Mouse (Mus musculus): ENCODE data around the gene Smok3a. TPM values are rescaled to one million over a fixed set of nuclear protein-coding genes. Genes with fewer than 3 reads are reported as not detected.

Gene Smok3a
- polyA plus RNA-seq, 3 experiments from 2014 or later = not detected

Other genes with a start within 250 kb of the Smok3a start
- 10 to 100 TPM in 1 of 3 experiments, 1 to 10 TPM in 2; 6.0 to 10.9 (median 6.5) TPM for gene Ppp1r35, start 242.4 kb upstream of the Smok3a start, polyA plus RNA-seq (2017; shearing (Covaris generic))
- gene Mepce, start 233.6 kb upstream of the Smok3a start, polyA plus RNA-seq (2017; shearing (Covaris generic)) = 10 to 100 TPM; 13.1 to 32.7 (median 29.8) TPM
- 10 to 100 TPM in 2 of 3 experiments, 1 to 10 TPM in 1; 4.7 to 12.0 (median 11.0) TPM for gene Zcwpw1, start 233.5 kb upstream of the Smok3a start, polyA plus RNA-seq (2017; shearing (Covaris generic))
- gene Pilra, start 185.0 kb upstream of the Smok3a start, polyA plus RNA-seq (2017; shearing (Covaris generic)) = under 1 TPM in 2 of 3 experiments, not detected in 1; 0.19 to 0.79 TPM
- gene Pilrb1, start 163.2 kb upstream of the Smok3a start, polyA plus RNA-seq (2017; shearing (Covaris generic)) = under 1 TPM in 1 of 3 experiments, not detected in 2; 0.38 TPM
- not detected for gene Pilrb2, start 149.4 kb upstream of the Smok3a start, polyA plus RNA-seq (2017; shearing (Covaris generic))
- gene Cyp3a13, start 99.6 kb upstream of the Smok3a start, polyA plus RNA-seq (2017; shearing (Covaris generic)) = not detected
- gene Gjc3, start 58.2 kb upstream of the Smok3a start, polyA plus RNA-seq (2017; shearing (Covaris generic)) = not detected
- not detected for gene Azgp1, start 39.7 kb upstream of the Smok3a start, polyA plus RNA-seq (2017; shearing (Covaris generic))
- gene Smok3b, start 168 bp downstream of the Smok3a start, polyA plus RNA-seq (2017; shearing (Covaris generic)) = not detected
- gene Smok3c, start 31.9 kb downstream of the Smok3a start, polyA plus RNA-seq (2017; shearing (Covaris generic)) = not detected
- 10 to 100 TPM in 2 of 3 experiments, 1 to 10 TPM in 1; 9.7 to 11.1 (median 11.0) TPM for gene Zkscan1, start 63.8 kb downstream of the Smok3a start, polyA plus RNA-seq (2017; shearing (Covaris generic))
- 10 to 100 TPM; 18.6 to 21.0 (median 19.1) TPM for gene Zscan21, start 95.6 kb downstream of the Smok3a start, polyA plus RNA-seq (2017; shearing (Covaris generic))
- gene Zfp113, start 134.5 kb downstream of the Smok3a start, polyA plus RNA-seq (2017; shearing (Covaris generic)) = 10 to 100 TPM in 1 of 3 experiments, 1 to 10 TPM in 2; 9.5 to 17.9 (median 9.8) TPM
- 100 to 1,000 TPM; 199 to 212 (median 207) TPM for gene Cops6, start 139.8 kb downstream of the Smok3a start, polyA plus RNA-seq (2017; shearing (Covaris generic))
- gene Ap4m1, start 150.7 kb downstream of the Smok3a start, polyA plus RNA-seq (2017; shearing (Covaris generic)) = 1 to 10 TPM; 4.9 to 7.5 (median 7.4) TPM
- 10 to 100 TPM; 47.6 to 94.8 (median 56.4) TPM for gene Mcm7, start 151.2 kb downstream of the Smok3a start, polyA plus RNA-seq (2017; shearing (Covaris generic))
- 10 to 100 TPM; 56.3 to 64.3 (median 58.1) TPM for gene Taf6, start 166.2 kb downstream of the Smok3a start, polyA plus RNA-seq (2017; shearing (Covaris generic))
- 10 to 100 TPM; 49.4 to 55.0 (median 54.5) TPM for gene Cnpy4, start 166.2 kb downstream of the Smok3a start, polyA plus RNA-seq (2017; shearing (Covaris generic))
- gene Mblac1, start 173.1 kb downstream of the Smok3a start, polyA plus RNA-seq (2017; shearing (Covaris generic)) = under 1 TPM in 1 of 3 experiments, not detected in 2; 0.55 TPM
- gene Nxpe5, start 204.6 kb downstream of the Smok3a start, polyA plus RNA-seq (2017; shearing (Covaris generic)) = under 1 TPM in 1 of 3 experiments, not detected in 2; 0.31 TPM
- 100 to 1,000 TPM; 113 to 131 (median 127) TPM for gene Lamtor4, start 234.2 kb downstream of the Smok3a start, polyA plus RNA-seq (2017; shearing (Covaris generic))
- gene BC037034, start 242.8 kb downstream of the Smok3a start, polyA plus RNA-seq (2017; shearing (Covaris generic)) = 1 to 10 TPM; 4.1 to 7.4 (median 5.8) TPM

Data from inflammation-experienced regulatory T-cells, adult 6 months (primary cell).